Mouse (Mus musculus): ENCODE data around the gene Clk2. TPM values are rescaled to one million over a fixed set of nuclear protein-coding genes. Genes with fewer than 3 reads are reported as not detected.
A peak's percentile ranks its signal among the peaks of the same experiment; 100 is the strongest.

The Clk2 gene
- total RNA-seq, 2 experiments from 2014 or later = 18.2 to 18.6 TPM

DNA sequence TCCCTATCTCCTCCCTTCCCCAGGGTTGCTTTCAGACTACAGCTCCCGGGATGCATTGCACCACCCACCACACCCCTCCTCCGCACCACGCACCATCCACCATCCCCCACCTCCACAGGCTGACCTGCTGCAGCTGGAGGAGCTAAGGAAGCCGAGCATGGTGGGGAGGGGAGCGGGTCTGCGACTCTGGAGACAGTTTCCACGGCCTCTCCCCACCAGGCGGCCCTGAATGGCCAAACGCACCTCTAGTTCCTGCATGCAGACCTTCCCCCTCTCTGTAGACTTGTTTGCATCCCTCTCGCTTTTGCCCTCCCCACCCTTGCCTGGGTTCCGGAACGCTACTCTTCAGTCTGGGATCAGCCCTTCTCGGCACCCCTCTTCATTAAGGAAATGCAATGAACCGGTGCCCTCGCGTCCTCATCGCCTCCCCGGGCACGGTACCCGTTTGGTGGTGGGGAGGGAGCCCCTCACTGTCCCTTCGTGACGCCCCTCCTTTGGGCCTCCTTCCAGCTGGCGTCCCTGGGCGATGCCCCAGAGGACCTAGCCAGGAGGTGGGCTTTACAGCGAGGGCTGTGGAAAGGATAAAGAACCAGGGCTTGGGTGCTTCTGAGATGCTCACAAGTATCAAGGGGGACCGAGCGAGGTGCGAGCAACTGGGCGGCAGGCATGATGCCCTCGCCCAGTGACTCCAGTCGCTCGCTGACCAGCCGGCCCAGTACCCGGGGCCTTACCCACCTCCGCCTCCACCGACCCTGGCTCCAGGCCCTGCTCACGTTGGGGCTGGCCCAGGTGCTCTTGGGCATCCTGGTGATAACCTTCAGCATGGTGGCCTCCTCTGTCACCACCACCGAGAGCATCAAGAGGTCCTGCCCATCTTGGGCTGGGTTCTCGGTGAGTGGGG, 18.7 kb downstream of the Clk2 start, which contains the start of gene Fam189b:
Gene Fam189b, plus strand, starts transcription at position 86 of the 901 bp plus-strand sequence.
- intact Hi-C loops (cut with DNase I; ENCODE audit: low total_unique reads) = no loop called here
- peak; percentile 87 for DNase-seq

DNA sequence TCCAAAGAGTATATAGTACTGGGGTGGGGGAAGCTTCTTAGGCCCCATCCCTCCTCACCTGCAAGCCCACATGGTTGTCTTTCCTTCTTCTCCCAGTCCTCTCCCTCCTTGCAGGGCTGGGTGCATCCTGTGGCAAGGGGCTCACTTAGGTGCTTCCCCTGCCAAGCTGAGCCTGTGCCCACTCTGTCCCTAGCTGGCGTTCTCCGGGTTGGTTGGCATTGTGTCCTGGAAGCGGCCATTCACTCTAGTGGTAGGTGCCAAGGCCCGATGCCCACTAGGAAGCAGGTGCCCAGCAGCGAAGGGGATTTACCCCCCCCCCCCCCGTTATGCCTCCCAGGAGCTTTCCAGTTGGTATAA, 19.3 kb downstream of the Clk2 start:
- DNase-seq = no peak
- intact Hi-C loops (cut with DNase I; ENCODE audit: low total_unique reads) = no loop called here

DNA sequence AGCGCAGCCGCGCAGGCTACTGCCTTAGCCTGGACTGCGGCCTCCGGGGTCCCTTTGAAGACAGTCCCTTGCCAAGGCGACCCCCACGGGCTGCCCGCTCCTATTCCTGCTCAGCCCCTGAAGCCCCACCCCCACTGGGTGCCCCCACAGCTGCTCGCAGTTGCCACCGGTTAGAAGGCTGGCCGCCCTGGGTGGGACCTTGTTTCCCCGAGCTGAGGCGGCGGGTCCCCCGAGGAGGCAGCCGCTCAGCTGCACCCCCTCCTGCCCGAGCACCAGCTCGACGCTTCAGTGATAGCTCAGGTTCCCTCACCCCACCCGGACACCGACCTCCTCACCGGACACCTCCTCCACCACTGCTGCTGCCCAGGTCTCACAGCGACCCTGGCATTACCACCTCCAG, 22.6 kb downstream of the Clk2 start:
- DNase-seq = no peak
- intact Hi-C loops (cut with DNase I; ENCODE audit: low total_unique reads) = no loop called here

DNA sequence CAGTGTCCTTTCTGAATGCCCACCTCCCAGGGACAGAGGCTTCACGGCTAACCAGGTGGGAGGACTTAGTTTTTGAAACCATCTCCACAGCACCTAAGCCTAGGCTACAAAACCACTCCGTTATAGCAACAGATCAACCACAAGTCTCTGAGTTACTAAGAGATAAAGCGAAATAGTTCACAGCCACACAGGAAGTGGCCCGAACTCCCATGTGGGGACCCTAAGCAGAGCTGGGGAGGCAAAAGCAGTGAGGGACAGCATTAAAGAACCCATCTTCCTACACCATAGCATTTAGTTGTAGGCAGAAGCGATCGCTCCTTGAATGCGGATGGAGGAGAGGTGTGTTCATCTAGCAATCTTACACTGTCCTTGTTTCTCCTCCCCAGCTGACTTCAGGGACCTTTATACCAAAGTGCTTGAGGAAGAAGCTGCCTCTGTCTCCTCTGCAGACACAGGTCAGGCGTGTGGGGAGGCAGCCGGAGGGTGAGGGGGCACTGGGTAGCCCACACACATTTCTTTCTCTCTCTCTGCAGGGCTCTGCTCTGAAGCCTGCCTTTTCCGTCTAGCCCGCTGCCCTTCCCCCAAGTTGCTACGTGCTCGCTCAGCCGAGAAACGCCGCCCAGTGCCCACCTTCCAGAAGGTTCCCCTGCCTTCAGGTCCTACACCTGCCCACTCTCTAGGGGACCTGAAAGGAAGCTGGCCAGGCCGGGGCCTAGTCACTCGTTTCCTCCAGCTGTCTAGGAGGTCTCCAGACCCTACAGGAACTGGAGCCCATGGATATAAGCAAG, 23.3 kb downstream of the Clk2 start:
- DNase-seq = no peak
- intact Hi-C loops (cut with DNase I; ENCODE audit: low total_unique reads) = no loop called here

DNA sequence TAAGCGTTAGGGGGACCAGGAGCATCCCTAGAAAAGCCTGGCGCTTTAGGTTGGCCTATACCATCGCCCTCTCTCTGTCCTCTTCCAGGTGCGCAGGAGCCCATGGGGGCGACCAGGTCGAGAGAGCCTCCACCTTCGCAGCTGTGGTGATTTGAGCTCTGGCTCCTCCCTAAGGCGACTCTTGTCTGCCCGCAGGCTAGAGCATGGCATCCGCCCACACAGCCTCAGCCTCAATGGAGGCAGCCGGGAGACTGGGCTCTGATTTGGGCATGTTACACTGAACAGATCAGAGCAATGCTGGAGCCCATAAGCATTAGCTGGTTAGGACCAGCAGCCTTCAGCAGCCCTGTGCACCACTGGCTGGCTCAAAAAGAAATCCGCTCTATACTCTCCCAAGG, 23.9 kb downstream of the Clk2 start:
- intact Hi-C loops (cut with DNase I; ENCODE audit: low total_unique reads) = no loop called here
- no peak for DNase-seq

DNA sequence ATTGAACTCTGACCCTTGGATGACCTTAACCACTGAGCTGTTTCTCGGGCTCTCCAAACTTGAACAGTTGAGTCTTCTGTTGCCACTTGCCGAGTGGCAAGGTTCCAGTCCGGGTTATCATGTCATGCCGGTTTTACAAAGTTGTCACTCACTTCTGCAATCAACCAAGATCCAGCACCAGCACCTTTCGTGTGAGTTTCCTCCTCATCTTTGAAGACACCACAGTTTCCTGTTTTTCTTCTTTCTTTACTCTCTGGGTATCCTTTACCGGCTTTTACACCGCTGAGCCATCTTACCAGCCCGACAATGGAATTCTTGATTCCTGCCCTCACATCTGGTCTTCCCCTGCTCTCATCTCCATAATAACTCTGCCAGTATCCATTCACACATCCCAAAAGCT, 25.8 kb downstream of the Clk2 start:
- no peak for DNase-seq
- intact Hi-C loops (cut with DNase I; ENCODE audit: low total_unique reads) = no loop called here

DNA sequence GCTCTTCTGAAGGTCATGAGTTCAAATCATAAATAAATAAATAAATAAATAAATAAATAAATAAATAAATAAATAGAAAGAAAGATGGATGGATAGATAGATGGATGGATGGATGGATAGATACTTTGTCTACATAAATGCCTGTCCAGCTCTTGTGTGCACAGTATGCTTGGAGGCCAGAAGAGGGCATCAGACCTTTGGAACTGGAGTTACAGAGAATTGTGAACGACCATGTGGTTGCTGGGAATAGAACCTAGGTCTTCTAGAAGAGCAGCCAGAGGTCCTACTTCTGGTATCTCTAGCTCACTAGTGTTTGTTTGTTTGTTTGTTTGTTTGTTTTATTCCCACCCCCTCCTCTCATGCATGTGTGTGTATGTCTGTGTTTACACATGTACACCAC, 28.8 kb downstream of the Clk2 start:
- no peak for DNase-seq
- intact Hi-C loops (cut with DNase I; ENCODE audit: low total_unique reads) = no loop called here

DNA sequence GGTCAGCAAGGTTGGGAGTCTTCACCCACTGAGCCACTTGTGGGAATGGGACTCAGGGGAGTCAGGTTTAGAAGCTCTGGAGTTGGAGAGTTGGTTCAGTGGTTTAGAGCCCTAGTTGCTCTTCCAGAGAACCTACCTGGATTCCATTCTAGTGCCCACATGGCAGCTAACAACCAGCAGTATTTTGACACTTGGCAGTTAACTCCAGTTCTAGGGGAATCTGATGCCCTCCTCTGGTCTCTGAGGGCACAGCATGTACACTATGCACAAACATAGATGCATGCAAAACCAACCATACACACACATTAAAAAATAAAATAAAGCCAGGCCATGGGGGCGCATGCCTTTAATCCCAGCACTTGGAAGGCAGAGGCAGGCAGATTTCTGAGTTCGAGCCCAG, 29.3 kb downstream of the Clk2 start:
- DNase-seq = no peak
- intact Hi-C loops (cut with DNase I; ENCODE audit: low total_unique reads) = no loop called here

DNA sequence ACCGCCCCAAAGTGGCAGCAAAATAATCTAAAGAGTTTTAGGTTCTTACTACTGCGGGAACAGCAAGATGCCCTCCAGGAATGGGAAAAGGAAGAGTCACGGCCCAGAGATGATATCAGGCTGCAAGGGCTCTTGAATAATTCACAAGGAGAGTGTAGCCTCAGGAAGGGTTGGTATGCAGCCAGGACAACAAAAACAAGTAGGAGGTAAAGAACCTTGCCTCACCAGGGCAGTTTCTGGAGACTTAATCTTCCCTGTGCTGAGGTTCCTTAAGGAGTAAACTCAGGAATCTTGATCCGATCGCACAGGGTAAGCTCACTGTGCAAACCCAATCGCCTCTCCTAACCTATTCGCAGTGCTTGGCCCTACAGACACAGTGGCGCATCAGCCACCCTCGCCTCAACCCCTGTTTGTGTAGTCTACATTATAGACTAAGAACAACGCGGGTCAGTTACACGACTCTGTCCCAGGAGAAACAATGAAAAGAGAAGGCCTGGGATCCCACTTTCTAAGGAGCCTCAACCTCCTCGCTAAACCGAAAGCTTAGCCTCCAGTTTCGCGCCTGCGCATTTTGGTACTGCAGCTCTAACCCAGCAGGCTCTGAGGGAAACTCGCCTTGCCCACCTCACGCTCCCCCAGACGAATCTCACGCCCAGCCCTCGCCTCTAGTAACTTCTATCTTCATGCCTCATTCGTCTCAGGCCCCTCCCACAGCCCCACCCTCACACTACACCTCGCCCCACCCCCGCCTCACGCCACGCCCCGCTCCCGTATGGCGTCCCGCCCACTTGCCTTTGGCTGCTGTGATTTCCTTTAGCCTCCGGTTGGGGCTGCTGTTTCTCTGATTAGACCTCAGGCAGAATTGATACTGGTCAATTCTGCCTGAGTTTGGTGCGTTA, 31.6 kb downstream of the Clk2 start:
- DNase-seq = peak; percentile 92
- intact Hi-C loops (cut with DNase I; ENCODE audit: low total_unique reads) = no loop called here

DNA sequence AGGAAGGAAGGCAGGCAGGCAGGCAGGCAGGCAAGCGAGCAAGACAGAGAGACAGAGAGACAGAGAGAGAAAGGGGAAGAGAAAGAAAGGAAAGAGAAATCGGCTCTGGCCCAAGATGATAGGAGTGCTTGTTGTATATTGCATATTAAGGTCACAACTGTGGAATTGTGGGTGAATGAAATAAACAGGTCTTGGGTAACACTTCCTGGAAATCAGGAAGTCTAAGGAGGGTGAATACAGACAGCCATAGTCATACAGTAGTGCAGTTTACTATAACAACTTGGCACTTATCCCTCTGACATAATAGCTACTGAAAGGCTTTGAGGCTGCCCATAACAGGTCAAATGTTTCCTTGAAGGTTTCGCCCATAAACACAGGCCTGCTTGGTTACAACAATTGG, 35.2 kb downstream of the Clk2 start:
- no peak for DNase-seq
- intact Hi-C loops (cut with DNase I; ENCODE audit: low total_unique reads) = no loop called here

DNA sequence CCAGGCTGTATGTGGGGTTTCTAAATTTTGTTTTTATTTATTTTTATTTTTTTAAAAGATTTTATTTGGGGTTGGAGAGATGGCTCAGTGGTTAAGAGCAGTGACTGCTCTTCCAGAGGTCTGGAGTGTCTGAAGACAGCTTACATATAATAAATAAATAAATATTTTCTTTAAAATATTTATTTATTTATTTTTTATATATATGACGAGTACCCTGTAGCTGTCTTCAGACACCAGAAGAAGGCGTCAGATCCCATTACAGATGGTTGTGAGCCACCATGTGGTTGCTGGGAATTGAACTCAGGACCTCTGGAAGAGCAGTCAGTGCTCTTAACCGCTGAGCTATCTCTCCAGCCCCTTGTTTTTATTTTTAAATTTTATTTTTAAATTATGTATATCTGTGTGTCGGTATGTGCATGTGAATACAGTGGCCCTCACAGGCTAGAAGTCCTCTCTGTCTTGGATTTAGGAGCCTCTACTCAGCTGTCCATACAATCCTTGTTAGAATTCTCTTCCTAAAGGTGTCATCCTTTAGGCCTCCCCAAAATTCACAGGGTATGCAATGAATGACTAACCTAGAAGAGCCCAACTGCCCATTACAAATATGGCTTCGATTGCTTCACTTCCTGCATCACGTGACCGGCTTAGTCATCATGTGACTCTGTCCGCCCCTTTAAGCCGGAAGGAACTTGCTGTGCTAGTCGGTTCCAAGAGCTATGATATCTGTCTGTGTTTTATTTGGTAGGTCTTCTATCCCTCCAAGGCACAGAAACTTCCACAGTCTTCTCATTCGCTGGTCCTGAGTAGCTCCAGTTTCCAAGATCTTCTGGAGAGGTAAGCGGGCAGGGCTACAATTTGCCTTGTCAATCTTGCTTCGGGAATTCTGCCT, 37.9 kb downstream of the Clk2 start, which contains the start of gene Gba:
Gene Gba, plus strand, starts transcription at position 676 of the 889 bp plus-strand sequence.
- intact Hi-C loops (cut with DNase I; ENCODE audit: low total_unique reads) = no loop called here
- DNase-seq = peak; percentile 77

DNA sequence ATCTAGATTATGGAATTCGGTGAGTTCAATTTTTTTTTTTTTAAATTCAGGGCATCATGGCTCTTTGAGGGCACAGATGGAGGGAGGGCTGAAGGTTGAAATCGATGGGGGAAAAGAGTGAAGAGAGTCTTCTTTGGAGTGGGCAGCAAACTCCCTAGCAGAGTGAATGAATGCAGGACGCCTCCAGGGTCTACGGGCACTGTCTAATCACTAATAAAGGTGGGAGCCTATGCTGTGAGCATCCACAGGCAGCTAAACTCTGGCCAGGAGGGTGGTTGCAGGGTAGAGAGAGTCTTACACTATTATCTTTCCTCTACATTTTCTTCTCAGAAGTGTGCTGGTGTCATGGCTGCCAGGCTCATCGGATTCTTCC, 38.5 kb downstream of the Clk2 start:
- intact Hi-C loops (cut with DNase I; ENCODE audit: low total_unique reads) = no loop called here
- no peak for DNase-seq

DNA sequence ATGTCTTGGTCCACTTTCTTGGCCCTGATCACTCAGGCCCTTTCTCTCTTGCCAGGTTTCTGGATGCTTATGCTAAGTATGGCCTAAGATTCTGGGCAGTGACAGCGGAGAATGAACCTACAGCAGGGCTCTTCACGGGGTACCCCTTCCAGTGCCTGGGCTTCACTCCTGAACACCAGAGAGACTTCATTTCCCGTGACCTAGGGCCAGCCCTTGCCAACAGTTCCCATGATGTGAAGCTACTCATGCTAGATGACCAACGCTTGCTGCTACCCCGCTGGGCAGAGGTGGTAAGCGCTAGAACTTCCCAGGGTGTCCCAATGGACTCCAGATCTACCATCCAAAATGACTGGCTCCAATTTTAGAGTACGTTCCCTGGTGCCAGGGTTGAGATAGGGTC, 41.5 kb downstream of the Clk2 start:
- no peak for DNase-seq
- intact Hi-C loops (cut with DNase I; ENCODE audit: low total_unique reads) = no loop called here

DNA sequence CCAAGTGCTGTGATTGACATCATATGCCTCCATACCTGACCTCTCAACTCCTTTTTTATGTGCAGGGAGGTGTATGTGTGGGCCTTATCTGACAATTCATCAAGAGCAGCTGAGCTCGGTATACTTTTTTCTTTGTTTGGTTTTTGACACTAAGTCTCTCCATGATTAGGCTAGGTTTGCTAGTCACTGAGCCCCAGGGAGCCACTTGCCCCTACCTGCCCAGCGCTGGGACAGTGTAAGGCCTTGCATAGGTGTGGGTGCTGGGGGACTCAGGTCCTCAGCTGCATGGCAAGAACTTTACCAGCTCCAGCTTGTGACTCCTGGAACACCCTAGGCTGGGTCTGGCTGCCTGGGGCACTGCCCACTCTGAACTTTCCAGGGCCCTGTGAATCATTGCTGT, 42.1 kb downstream of the Clk2 start:
- no peak for DNase-seq
- intact Hi-C loops (cut with DNase I; ENCODE audit: low total_unique reads) = no loop called here

DNA sequence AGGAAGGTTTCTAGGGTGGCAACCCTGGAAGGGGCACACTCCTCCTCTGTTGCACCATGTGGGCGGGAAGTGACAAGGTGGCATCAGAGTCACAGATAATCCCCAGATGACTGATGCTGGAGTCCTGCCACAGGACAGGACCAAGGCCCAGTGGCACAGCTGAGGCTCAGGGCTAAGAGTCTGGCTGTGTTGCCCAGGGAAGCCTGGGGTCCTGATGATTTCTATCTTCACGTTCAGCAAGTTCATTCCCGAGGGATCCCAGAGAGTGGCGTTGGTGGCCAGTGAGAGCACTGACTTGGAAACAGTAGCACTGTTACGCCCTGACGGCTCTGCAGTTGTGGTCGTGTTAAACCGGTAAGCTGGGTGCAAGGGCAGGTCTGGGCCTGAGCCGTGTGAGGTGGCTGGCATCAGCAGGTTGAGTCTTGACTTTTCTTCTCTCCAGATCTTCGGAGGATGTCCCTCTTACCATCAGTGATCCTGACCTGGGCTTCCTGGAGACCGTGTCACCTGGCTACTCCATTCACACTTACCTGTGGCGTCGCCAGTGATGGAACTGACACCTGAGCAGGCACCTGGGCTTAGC, 43.6 kb downstream of the Clk2 start:
- DNase-seq = no peak
- intact Hi-C loops (cut with DNase I; ENCODE audit: low total_unique reads) = no loop called here

DNA sequence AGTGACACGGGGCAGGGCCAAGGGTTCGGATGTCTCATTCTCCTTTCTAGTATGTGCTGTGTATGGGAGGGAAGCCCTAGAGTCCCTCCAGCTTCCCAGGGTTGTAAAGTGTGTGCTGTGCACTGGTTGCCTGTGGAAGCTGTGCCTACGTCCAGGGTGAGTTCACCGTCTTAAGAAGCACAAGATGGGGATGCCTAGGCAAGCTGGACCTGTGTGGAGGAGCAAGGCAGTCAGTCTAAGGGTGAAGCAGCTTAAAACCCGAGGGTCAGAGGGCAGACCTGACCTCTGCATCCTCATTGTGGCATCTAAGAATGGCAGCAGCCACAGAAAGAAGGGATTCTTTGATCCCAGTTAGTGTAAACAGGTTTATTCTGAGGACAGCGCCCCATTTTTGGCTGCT, 44.1 kb downstream of the Clk2 start:
- no peak for DNase-seq
- intact Hi-C loops (cut with DNase I; ENCODE audit: low total_unique reads) = no loop called here

DNA sequence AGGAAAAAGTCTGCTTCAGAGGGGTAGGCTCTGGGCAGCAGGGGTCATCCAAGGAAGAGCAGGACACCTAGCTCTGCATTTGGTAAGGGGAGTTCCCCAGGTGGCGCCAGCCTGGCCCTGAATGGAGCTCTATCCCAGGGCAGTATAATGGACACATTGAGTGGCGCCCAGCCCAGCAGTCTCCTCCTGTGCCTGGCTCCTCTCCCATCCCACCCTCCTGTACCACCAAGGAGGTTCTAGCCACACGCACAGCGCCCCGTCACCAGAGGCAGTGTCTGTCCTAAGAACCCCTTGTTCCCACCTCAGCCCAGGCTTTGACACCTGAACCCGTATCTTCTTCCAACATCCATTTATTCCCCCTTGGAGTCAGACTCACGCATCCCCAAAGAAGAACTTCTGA, 45.1 kb downstream of the Clk2 start:
- intact Hi-C loops (cut with DNase I; ENCODE audit: low total_unique reads) = no loop called here
- DNase-seq = no peak

DNA sequence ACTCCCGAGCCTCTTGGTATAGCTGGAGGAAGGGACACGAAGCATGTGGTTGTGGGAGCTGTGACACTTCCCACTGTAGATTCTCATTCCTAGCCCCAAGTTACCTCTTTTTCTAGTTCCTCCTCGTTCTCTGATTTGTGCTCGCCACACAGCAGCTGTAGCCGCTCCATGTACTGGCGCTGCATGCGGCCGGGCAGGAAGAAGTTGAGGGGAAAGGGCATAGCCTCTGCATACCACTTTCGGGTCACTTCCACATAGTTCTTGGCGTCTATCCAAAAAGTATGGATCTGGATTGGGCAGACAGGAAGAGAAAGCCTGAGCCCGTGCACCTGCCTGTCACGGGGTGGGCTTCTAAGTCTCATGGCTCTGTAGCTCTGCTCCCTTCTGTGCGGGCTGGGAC, 45.6 kb downstream of the Clk2 start:
- intact Hi-C loops (cut with DNase I; ENCODE audit: low total_unique reads) = no loop called here

DNA sequence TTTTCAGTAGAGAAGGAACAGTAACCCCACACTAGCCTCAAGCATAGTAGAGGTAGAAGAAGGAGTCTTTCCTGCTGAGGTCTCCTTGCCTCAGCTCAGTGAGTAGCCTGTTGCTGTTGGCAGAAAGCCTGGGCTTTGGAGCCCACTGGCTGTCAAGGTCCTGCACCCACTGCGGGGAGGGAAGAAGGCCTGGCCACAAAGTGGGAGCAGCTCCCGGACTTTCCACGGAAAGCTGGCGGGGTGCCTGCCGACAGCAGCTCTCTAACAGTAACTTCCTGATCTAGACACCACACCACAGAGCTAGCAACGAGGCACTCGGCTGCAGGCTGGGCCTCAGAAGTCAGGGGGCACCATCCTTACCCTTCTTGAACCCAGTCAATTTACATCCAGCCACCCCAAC, 46.1 kb downstream of the Clk2 start:
- no peak for DNase-seq
- intact Hi-C loops (cut with DNase I; ENCODE audit: low total_unique reads) = no loop called here

More for the DNA sequence above, 45.6 kb downstream of the Clk2 start:
- no peak for DNase-seq
